Mouse (Mus musculus) ES-E14 (cell line): ENCODE results near the gene Tbcb. TPM values are rescaled to one million over a fixed set of nuclear protein-coding genes. Genes with fewer than 3 reads are reported as not detected.
"Not testable (repeated sequence)": the region's sequence is repeated elsewhere in the genome, so short reads cannot be mapped to it uniquely, and the experiment has no call there.

ENCODE experiments used
- DNase-seq: peaks from one replicate; pipeline ENCODE4 v3.0.0-alpha.2; 2013; ENCODE audit warnings: low read depth, low spot score
- H3K27ac ChIP-seq: 2 replicates; pipeline ENCODE4 v1.5.1; 2012; ENCODE audit warnings: low read depth, mild to moderate bottlenecking, low read length, moderate library complexity, mixed read lengths; ENCODE audit not compliant: poor library complexity, insufficient read depth, severe bottlenecking
- H3K36me3 ChIP-seq: 2 replicates; pipeline ENCODE4 v1.6.1; 2012; ENCODE audit warnings: mild to moderate bottlenecking, low read length, moderate library complexity, mixed read lengths; ENCODE audit not compliant: control insufficient read depth, poor library complexity, insufficient read depth, severe bottlenecking
- H3K4me1 ChIP-seq, 2 experiments: fragments of 150-350 bp in 1 of 2; sonication (generic) in 1 of 2; 2 replicates each; pipeline ENCODE4 v1.6.1; 2012; ENCODE audit warnings: low read length in 2 of 2, mild to moderate bottlenecking in 1 of 2, mixed read lengths in 1 of 2; ENCODE audit not compliant: control insufficient read depth in 2 of 2, insufficient read depth in 2 of 2, poor library complexity in 1 of 2
- H3K4me3 ChIP-seq, 2 experiments: fragments of 150-350 bp in 1 of 2; sonication (generic) in 1 of 2; 2 replicates each; pipeline ENCODE4 v1.5.1; 2012; ENCODE audit warnings: low read length in 2 of 2, low read depth in 1 of 2, mild to moderate bottlenecking in 1 of 2, mixed read lengths in 1 of 2; ENCODE audit not compliant: insufficient read depth in 1 of 2, poor library complexity in 1 of 2, severe bottlenecking in 1 of 2
- H3K9ac ChIP-seq: 2 replicates; pipeline ENCODE4 v1.6.1; 2012; ENCODE audit warnings: low read depth, mild to moderate bottlenecking, low read length, mixed read lengths; ENCODE audit not compliant: poor library complexity, insufficient read depth, severe bottlenecking
- H3K9me3 ChIP-seq: fragments of 150-350 bp; sonication (generic); 2 replicates; pipeline ENCODE4 v1.6.1; 2012; ENCODE audit warnings: low read depth, mild to moderate bottlenecking, low read length; ENCODE audit not compliant: control insufficient read depth, insufficient read depth
- CHD2 ChIP-seq: IDR thresholded peaks from 2 replicates; pipeline ENCODE4 v1.6.1; 2014; ENCODE audit warnings: mild to moderate bottlenecking, low read depth, low read length, inconsistent platforms
- HCFC1 ChIP-seq: IDR thresholded peaks from 2 replicates; pipeline ENCODE4 v1.6.1; 2012; ENCODE audit warnings: low read length, inconsistent platforms, borderline replicate concordance; ENCODE audit not compliant: insufficient read depth
- MAFK ChIP-seq: IDR thresholded peaks from 2 replicates; pipeline ENCODE4 v1.6.1; 2014; ENCODE audit warnings: mild to moderate bottlenecking, low read depth, low read length, inconsistent platforms; ENCODE audit not compliant: insufficient read depth
- ZC3H11A ChIP-seq: IDR thresholded peaks from 2 replicates; pipeline ENCODE4 v1.6.1; 2012; ENCODE audit warnings: low read depth, mild to moderate bottlenecking, inconsistent platforms, low read length, borderline replicate concordance
- ZNF384 ChIP-seq: IDR thresholded peaks from 2 replicates; pipeline ENCODE4 v1.6.1; 2012; ENCODE audit warnings: low read depth, low read length, inconsistent platforms
- in situ Hi-C, 2 experiments: fragments of 600-800 bp; cut with MboI; formaldehyde crosslinking; loops; one replicate each; pipeline ENCODE4 v1.15.1; 2025; ENCODE audit warnings: low sequenced_read_pairs in 2 of 2, inconsistent platforms in 1 of 2; ENCODE audit not compliant: unreplicated experiment in 2 of 2
- total RNA-seq: library from RNA; depleted of rRNA; stranded (reverse); fragments of 300-350 nt; gene quantifications from 2 replicates; pipeline ENCODE4 v1.2.3, GENCODE M21; 2012

Tbcb gene
- total RNA-seq, 1 experiment, result 158 TPM

GRCm38 (mm10) chr7:30188344-30189115 is 43.5 kb downstream of the Tbcb start:
- in situ Hi-C loops, result no loop called here
- peak overlapping the region; percentile 44; the same call in 1 of the 2 replicates for H3K27ac ChIP-seq

GRCm38 (mm10) chr7:30184641-30185348 is 47.3 kb downstream of the Tbcb start:
- Histone ChIP-seq H3K4me1 (peaks cover 4 to 33% of the 10 kb centered on the region in 2 experiments; a peak in 3 of 4 replicates), H3K36me3 (peaks cover 36% of the 10 kb centered on the region), H3K4me3 (peak overlapping the region; percentile 52 to 64; a peak in 1 of 4 replicates), H3K27ac (peak overlapping the region; percentile 64; the same call in 1 of the 2 replicates), H3K9me3 (no peaks in the 10 kb centered on the region), H3K9ac (no peak overlapping the region)
- TF ChIP-seq MAFK, result no peak
- TF ChIP-seq ZNF384, result no peak
- TF ChIP-seq HCFC1, result no peak
- no peak for TF ChIP-seq ZC3H11A
- in situ Hi-C loops, result no loop called here
- no peak for DNase-seq

More at GRCm38 (mm10) chr7:30188344-30189115, 43.5 kb downstream of the Tbcb start:
- H3K9me3 ChIP-seq, result no peaks in the 10 kb centered on the region
- no peak for TF ChIP-seq CHD2
- no peak for TF ChIP-seq ZNF384
- TF ChIP-seq ZC3H11A, result no peak
- TF ChIP-seq HCFC1, result no peak
- H3K9ac ChIP-seq, result no peak overlapping the region; the same call in 1 of the 2 replicates
- peaks cover 0 to 33% of the 10 kb centered on the region in 2 experiments; a peak in 2 of 4 replicates for H3K4me1 ChIP-seq
- no peak for DNase-seq
- H3K4me3 ChIP-seq, result no peak overlapping the region
- H3K36me3 ChIP-seq, result peaks cover 52% of the 10 kb centered on the region

- peak within 1 kb of the TSS; percentile 52 to 64 for H3K4me3 ChIP-seq
- H3K27ac ChIP-seq, result peak within 1 kb of the TSS; percentile 64; the same call in 1 of the 2 replicates
- peak within 1 kb of the TSS; percentile 63; the same call in 1 of the 2 replicates for H3K9ac ChIP-seq
These were observed 48.2 kb downstream of the Tbcb start, which contains the start of gene Cox7a1 for GRCm38 (mm10) chr7:30183879-30184289. TSS of gene Cox7a1 (plus strand) at chr7:30184144.

GRCm38 (mm10) chr7:30183189-30183588 is 48.9 kb downstream of the Tbcb start:
- in situ Hi-C loops, result not testable (repeated sequence)

More at GRCm38 (mm10) chr7:30183879-30184289, 48.2 kb downstream of the Tbcb start, which contains the start of gene Cox7a1:
- H3K36me3 ChIP-seq, result peaks cover 31% of the 10 kb centered on the region
- TF ChIP-seq ZNF384 (no peak), MAFK (no peak), ZC3H11A (no peak)
- no peaks in the 10 kb centered on the region for H3K9me3 ChIP-seq
- in situ Hi-C loops, result no loop called here
- peak; percentile 99 for DNase-seq
- peaks cover 4 to 31% of the 10 kb centered on the region in 2 experiments; a peak in 3 of 4 replicates for H3K4me1 ChIP-seq

GRCm38 (mm10) chr7:30181929-30182328 is 50.1 kb downstream of the Tbcb start:
- H3K36me3 ChIP-seq, result peaks cover 14% of the 10 kb centered on the region
- H3K27ac ChIP-seq, H3K4me3 ChIP-seq, in situ Hi-C loops, H3K9ac ChIP-seq, DNase-seq, H3K9me3 ChIP-seq: not testable (repeated sequence)
- peaks cover 4 to 20% of the 10 kb centered on the region in 2 experiments; a peak in 3 of 4 replicates for H3K4me1 ChIP-seq

More at GRCm38 (mm10) chr7:30183189-30183588, 48.9 kb downstream of the Tbcb start:
- TF ChIP-seq ZNF384, result peak; percentile 78
- not testable (repeated sequence) for H3K4me3 ChIP-seq, H3K27ac ChIP-seq, DNase-seq, H3K9ac ChIP-seq, H3K9me3 ChIP-seq
- H3K36me3 ChIP-seq, result peaks cover 24% of the 10 kb centered on the region
- H3K4me1 ChIP-seq, result peaks cover 4 to 26% of the 10 kb centered on the region in 2 experiments; a peak in 3 of 4 replicates
